Mouse (Mus musculus) limb, embryonic 14.5 days (tissue): ENCODE measurements at regions not wholly inside any gene's neighbourhood (a gene's known extent, or its start where the extent isn't known, plus 50 kb on each side); places are given as distances from the start of the nearest gene placed in this dataset.
"Not testable (repeated sequence)": the region's sequence is repeated elsewhere in the genome, so short reads cannot be mapped to it uniquely, and the experiment has no call there.

Source experiments
- ATAC-seq: fragments of 200-750 bp; cut with Nextera tagmentation; 2 replicates; pipeline ENCODE4 v1.8.0; 2017; ENCODE audit warnings: low read depth, moderate number of reproducible peaks, moderate TSS enrichment; ENCODE audit not compliant: low FRiP score
- DNase-seq: peaks from one replicate; pipeline ENCODE4 v3.0.0-alpha.2; 2015; ENCODE audit warnings: low spot score
- H3K27ac ChIP-seq: fragments of 300-500 bp; sonication (generic); replicated peaks from 2 replicates; pipeline ENCODE4 v1.5.1; 2014; ENCODE audit warnings: low read depth, mild to moderate bottlenecking, low read length, moderate library complexity, mixed read lengths
- H3K27me3 ChIP-seq: fragments of 300-500 bp; sonication (generic); 2 replicates; pipeline ENCODE4 v1.6.1; 2014; ENCODE audit warnings: low read length, mixed read lengths; ENCODE audit not compliant: control insufficient read depth, insufficient read depth
- H3K36me3 ChIP-seq: fragments of 300-500 bp; sonication (generic); 2 replicates; pipeline ENCODE4 v1.6.1; 2014; ENCODE audit warnings: mild to moderate bottlenecking, low read length, moderate library complexity, mixed read lengths; ENCODE audit not compliant: control insufficient read depth, insufficient read depth
- H3K4me1 ChIP-seq: fragments of 300-500 bp; sonication (generic); 2 replicates; pipeline ENCODE4 v1.6.1; 2014; ENCODE audit warnings: antibody characterized with exemption, low read length, mixed read lengths; ENCODE audit not compliant: control insufficient read depth, insufficient read depth
- H3K4me2 ChIP-seq: fragments of 300-500 bp; sonication (generic); replicated peaks from 2 replicates; pipeline ENCODE4 v1.6.1; 2014; ENCODE audit warnings: low read depth, mild to moderate bottlenecking, low read length, moderate library complexity; ENCODE audit not compliant: severe bottlenecking
- H3K4me3 ChIP-seq: fragments of 300-500 bp; sonication (generic); replicated peaks from 2 replicates; pipeline ENCODE4 v1.5.1; 2014; ENCODE audit warnings: low read length
- H3K9ac ChIP-seq: fragments of 300-500 bp; sonication (generic); 2 replicates; pipeline ENCODE4 v1.6.1; 2014; ENCODE audit warnings: mild to moderate bottlenecking, low read depth, low read length, moderate library complexity; ENCODE audit not compliant: severe bottlenecking
- H3K9me3 ChIP-seq: fragments of 300-500 bp; sonication (generic); 2 replicates; pipeline ENCODE4 v1.6.1; 2016; ENCODE audit warnings: low read length; ENCODE audit not compliant: control insufficient read depth
- POLR2A ChIP-seq: fragments of 200-500 bp; IDR thresholded peaks from 2 replicates; pipeline ENCODE4 v1.8.0; 2012; ENCODE audit warnings: inconsistent platforms, mild to moderate bottlenecking, moderate library complexity, borderline replicate concordance; ENCODE audit not compliant: insufficient read depth, insufficient read length; ENCODE audit errors: extremely low read depth
- WGBS: fragments of 180-500 bp; shearing (Covaris S2); extraction: QIAGEN DNeasy Blood & Tissue Kit; methylation state at CpG from one replicate; pipeline ENCODE4 v1.1.7; 2014; 5-methylcytosine and 5-hydroxymethylcytosine counted together

- ATAC-seq (no peak), DNase-seq (no peak)
- TF ChIP-seq POLR2A: no peak
- Histone ChIP-seq H3K9ac (no peak overlapping the region), H3K9me3 (no peaks in the 10 kb centered on the region), H3K4me1 (0 out of 2 replicates have a peak, but pooled peaks cover 3% of the 10 kb centered on the region), H3K27ac (no peak overlapping the region), H3K27me3 (no peaks in the 10 kb centered on the region), H3K4me2 (no peak overlapping the region), H3K4me3 (no peak overlapping the region), H3K36me3 (no peaks in the 10 kb centered on the region)
- WGBS: 37% methylated on average over 8 of the region's 8 CpGs
Observed at GRCm38 (mm10) chr7:83467006-83467405, 117.7 kb upstream of the Tmc3 start.

- H3K4me2 ChIP-seq, H3K27me3 ChIP-seq, H3K27ac ChIP-seq, ATAC-seq, DNase-seq, H3K4me3 ChIP-seq, H3K9me3 ChIP-seq, H3K36me3 ChIP-seq, H3K9ac ChIP-seq: not testable (repeated sequence)
- 82% methylated on average over 4 of the region's 4 CpGs for WGBS
- H3K4me1 ChIP-seq: peaks cover 12% of the 10 kb centered on the region
Observed at GRCm38 (mm10) chr7:83469856-83470255, 114.9 kb upstream of the Tmc3 start.

DNA sequence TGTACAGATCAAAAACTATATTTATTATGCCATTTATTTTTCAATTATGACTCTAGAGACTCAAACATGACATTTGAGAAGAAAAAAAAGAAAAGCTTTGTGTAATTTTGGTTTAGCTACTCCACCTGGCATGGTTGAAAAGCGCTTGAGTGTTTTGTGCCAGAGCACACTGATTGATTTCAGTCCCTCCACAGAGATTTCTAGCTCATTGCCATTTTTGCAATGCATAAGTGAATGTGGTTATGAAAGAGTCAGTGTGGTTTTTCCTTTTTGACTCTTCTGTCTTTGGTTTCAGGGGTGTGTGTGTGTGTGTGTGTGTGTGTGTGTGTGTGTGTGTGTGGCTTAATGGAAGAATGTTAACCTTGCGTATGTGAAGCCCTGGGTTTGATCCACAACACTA lies 113.6 kb upstream of the Tmc3 start:
- no peak overlapping the region for H3K9ac ChIP-seq
- H3K4me3 ChIP-seq: no peak overlapping the region
- 59% methylated on average over 2 of the region's 2 CpGs for WGBS
- TF ChIP-seq POLR2A: no peak
- no peak overlapping the region for H3K4me2 ChIP-seq
- no peaks in the 10 kb centered on the region for H3K36me3 ChIP-seq
- H3K4me1 ChIP-seq: peaks cover 24% of the 10 kb centered on the region
- H3K9me3 ChIP-seq: no peaks in the 10 kb centered on the region
- H3K27ac ChIP-seq: no peak overlapping the region
- no peak for DNase-seq
- ATAC-seq: no peak
- H3K27me3 ChIP-seq: no peaks in the 10 kb centered on the region

DNA sequence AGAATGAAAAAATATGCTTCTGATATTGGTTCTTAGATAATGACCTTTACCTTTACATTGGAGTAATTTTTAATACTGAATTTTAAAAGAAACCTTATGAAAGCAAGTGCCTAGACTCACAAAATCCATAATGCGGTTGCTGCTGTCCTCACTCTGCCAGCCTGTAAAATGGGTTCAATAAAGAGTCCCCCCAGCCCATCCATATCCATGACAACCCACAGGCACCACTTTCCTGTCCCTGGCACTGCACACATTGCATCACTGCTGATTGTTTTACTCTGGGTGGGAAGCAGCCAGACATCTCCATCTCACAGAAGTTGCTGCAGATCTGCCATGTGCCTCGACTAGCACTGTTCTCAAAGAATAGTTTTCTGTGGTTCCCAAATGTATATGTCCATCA lies 110.3 kb upstream of the Tmc3 start:
- peaks cover 53% of the 10 kb centered on the region for H3K4me1 ChIP-seq
- no peaks in the 10 kb centered on the region for H3K27me3 ChIP-seq
- no peak for ATAC-seq
- no peak for TF ChIP-seq POLR2A
- no peaks in the 10 kb centered on the region for H3K9me3 ChIP-seq
- H3K36me3 ChIP-seq: no peaks in the 10 kb centered on the region
- no peak overlapping the region for H3K9ac ChIP-seq
- no peak overlapping the region for H3K4me2 ChIP-seq
- WGBS: 80% methylated on average over 2 of the region's 2 CpGs
- H3K4me3 ChIP-seq: no peak overlapping the region
- H3K27ac ChIP-seq: peak overlapping the region; percentile 46; the same call in 1 of the 2 replicates
- DNase-seq: no peak

GRCm38 (mm10) chr7:83474986-83475385 lies 109.7 kb upstream of the Tmc3 start:
- H3K4me3 ChIP-seq: no peak overlapping the region
- H3K36me3 ChIP-seq: no peaks in the 10 kb centered on the region
- no peaks in the 10 kb centered on the region for H3K9me3 ChIP-seq
- no peak; the same call in 1 of the 2 replicates for ATAC-seq
- H3K27me3 ChIP-seq: no peaks in the 10 kb centered on the region
- H3K4me1 ChIP-seq: peaks cover 55% of the 10 kb centered on the region
- H3K9ac ChIP-seq: no peak overlapping the region
- WGBS: 41% methylated on average over 3 of the region's 3 CpGs
- peak overlapping the region; percentile 4; the same call in 1 of the 2 replicates for H3K4me2 ChIP-seq
- no peak for TF ChIP-seq POLR2A
- peak overlapping the region; percentile 78 for H3K27ac ChIP-seq
- DNase-seq: peak; percentile 80
